Mouse (Mus musculus): Measurements from ENCODE around the gene Kirrel3.

Gene Kirrel3

GRCm38 (mm10) chr9:34518861-34519260, 33.2 kb downstream of the Kirrel3 start:
- no peak for DNase-seq

DNA sequence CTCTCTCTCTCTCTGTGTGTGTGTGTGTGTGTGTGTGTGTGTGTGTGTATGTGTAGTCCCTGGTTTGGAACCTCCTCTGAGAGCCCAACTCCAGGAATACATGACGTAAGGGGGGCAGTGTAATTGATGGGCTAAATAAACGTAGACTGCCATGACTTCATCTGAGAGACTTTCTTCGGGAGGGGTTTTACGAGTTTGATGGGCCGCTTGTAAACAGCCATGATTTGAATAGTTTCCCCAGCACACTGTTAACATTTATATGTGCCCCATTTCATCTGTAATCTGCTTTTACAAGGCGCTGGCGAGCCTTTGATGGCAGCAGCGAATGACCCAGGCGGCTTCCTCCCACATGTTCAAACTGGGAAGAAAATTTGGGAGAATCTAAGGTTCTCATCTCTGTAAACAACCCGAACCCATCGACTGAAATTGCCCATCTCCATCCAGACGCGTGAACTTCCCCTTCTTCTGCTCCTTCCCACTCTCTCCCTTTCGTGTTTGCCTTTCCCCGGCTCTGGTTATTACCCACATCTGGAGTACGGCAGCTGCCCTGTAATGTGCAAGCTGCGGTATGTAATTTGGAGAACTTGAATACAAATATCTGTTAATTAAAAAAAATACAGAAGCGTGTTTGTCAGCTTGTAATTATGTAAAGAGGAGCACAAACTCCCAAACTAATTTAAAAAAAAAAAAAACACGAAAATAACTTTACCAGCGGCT, 34.7 kb downstream of the Kirrel3 start:
- no peak for DNase-seq

DNA sequence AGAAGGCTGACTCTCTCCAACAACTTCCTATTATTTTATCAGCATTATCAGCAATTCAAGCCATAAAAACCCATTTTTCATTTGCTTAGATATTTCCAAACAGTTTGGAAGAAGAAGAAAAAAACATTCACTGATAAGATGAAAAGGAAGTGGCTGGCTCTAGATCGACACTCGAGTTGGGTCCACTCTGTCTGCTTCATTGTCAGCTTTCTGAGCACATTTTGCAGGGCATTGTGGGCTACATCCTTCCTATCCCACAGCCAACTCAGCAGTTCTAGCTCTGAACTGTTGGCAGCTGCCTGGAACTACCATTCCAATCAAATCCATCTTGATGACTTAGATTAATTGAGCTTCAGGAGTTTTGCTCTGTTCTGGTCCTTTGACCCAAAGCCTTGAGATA, 40.0 kb downstream of the Kirrel3 start:
- DNase-seq, result no peak

DNA sequence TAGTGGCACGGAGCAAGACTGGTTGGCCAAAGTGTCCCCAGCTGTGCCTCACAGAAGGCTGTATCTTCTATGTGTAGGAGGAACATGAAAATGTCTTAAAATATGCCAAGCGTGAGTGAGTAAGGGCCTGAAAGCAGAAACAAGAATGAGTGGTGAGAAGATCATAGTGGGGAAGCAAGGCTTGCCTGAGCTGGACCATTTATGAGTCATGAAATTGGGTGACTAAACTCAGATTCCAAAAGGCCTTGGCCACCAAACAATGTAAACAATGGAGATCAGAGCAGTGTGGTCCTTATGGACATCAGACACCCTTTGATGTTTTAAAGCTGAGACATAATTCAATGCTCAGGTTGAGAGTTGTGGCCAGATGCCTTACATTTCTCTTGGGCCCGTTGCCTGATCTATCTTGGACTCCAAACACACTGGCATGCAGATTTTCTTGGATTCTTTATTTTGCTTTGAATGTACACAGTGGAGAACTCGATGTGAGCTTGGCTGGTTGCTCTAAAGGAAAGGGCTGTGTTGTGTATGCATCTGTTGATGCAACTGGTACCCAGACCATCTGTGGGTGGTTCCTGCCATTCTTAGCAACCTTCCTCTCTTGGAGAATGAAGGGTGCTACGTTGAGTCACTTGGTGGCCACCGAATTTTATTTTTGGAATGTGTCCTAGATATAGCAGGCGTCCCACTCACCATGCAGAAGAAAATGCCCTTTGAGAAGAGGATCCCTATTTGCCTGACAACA, 53.1 kb downstream of the Kirrel3 start:
- DNase-seq, result no peak

DNA sequence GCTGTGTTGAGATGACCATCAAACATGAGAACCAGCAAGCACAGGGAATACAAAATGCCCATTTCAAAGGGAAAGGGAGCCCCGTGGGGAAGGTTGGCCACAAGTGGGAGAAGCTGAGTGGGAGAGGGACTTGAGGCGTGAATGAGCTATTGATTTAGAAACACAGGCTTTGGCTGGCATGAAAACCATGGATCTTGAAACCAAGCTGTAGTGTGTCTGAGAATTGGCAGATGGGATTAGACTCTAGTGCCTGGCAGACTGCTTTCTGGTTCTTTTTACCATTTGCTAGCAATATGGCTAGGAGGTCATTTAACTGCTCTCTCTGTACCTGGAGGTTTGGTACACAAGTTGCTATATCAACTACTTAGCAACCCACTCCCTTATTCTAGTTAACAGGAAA, 56.2 kb downstream of the Kirrel3 start:
- no peak for DNase-seq

- DNase-seq, result no peak
These were observed 70.0 kb downstream of the Kirrel3 start for GRCm38 (mm10) chr9:34555699-34556098.

DNA sequence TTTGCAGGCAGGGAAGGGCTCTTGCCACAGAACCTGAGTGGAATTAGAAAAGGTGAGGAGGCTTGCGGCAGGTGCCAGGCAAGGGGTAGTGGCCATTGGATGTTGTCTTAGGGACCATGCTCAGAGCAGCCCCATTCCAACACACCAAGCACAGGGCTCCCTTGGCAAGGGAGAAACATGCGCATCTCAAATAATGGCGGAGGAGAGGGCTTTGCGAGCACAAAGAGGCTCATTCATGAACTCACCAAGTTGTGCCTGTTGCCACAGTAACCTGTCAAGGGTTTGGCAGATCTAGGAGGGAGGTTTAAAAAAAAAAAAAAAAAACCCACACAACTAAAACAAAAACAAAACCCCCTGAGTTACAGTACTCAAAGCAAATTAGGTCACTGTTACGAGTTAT, 72.2 kb downstream of the Kirrel3 start:
- DNase-seq, result no peak

DNA sequence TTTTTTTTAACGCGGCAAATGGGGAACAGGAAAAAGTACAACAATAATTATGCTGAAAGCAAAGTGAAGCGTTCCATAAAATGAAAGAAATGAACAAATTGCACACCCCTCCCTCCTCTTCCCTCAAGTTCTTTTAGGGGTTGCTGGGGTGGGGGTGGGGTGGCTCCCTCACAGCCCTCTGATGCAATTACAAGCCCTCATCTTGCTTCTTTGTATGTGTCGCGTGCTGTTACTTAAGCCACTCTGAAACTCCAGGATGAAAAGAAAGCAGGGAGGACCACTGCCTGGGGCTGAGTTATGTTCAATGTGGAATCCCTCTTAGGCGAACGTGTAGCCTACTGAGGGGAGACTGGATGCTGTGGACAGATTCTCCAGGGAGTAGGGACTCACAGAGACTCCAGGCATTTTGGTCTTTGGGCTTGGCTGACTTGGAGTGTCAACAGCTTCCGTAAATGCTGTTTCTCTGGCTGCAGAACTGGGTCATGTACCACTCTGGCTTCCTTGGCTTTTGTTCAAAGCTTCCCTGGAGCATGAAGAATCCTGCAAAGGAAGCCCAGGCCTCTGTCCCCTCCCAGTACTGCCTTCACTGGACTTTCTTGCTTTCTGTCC, 72.7 kb downstream of the Kirrel3 start:
- no peak for DNase-seq

- no peak for DNase-seq
These were observed 73.4 kb downstream of the Kirrel3 start for GRCm38 (mm10) chr9:34559102-34559501.

GRCm38 (mm10) chr9:34561281-34561680, 75.6 kb downstream of the Kirrel3 start:
- DNase-seq, result no peak

DNA sequence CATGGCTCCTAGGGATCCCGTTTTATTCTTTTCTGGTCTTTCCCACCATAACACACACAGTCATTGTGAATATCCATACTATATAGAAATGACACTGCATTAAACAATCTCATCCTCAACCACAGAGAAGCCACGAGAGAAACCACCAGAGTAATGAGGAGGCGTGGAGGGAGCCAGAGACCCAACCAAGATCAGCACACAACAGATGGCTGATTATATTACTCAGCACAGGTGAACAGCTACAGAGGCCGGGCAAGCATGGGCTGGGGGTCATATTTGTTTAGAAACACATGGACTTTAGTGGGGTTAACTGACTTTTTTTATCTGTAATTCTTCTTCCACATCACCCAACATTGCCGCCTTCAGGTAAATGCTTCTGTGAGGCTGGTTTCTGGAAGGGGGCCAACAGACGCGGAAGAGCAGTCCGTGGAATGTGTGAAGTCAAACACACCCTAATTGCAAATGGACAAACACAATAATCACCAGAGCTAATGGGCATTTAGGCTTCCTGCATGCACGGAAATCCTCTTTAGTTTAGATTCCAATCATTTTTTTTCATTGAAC, 76.8 kb downstream of the Kirrel3 start:
- DNase-seq, result no peak

- DNase-seq, result no peak
These were observed 88.2 kb downstream of the Kirrel3 start for GRCm38 (mm10) chr9:34573906-34574305.

DNA sequence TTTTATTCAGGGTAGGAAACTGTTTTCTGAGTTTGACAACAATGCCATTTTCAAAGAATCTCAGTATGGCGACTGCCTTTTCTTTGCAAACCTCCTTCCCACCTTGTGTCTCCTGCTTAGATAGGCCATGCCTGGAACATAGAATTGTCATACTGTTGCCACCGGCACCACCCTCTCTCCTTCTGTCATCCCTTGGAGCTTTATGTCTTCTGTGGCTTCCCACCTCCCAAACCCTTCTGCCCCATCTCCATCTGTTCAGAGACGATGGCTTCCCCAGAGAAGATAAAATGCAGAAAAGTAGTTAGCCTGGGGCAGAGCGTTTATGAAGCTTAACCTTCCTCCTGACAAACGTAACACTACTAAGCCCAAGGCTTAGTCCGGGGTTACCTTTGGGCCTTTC, 88.9 kb downstream of the Kirrel3 start:
- no peak for DNase-seq

GRCm38 (mm10) chr9:34579174-34579573, 93.5 kb downstream of the Kirrel3 start:
- DNase-seq, result no peak

DNA sequence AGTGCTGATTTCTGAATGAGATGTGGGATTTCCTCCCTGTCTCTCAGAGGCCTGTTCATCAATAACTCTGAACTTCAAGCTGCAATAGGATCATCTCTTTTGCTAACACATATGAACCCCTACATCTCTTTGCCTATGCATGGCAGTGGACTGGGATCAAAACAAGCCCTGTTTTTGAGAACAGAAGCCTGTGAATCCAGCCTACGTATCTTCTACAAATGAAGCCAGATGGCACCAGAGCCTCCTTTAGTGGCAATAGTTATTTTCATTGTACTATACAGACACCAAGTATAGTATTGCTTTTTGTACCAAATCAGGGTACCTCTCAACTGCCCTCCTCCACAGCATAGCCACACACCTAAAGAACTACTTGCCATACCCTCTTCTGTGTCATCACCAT, 94.4 kb downstream of the Kirrel3 start:
- no peak for DNase-seq

GRCm38 (mm10) chr9:34582496-34582895, 96.8 kb downstream of the Kirrel3 start:
- DNase-seq, result no peak

DNA sequence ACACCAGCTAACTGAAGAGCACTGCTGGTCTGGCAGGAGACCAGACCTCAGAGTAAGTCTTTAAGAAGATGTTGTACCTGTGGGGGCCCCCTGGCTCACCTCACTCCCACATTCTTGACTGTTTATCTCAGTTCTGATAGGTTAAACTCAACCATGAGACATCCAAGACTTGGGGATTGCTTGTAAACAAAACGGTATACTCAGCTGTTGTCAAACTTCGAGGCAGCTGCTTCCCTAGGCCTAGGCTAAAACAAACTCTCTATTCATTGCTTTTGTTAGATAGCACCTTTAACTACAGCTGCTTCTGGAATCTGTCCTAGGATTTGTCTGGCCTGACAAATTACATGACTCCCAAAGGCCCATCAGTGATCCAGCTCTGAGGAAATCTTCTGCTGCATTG, 99.8 kb downstream of the Kirrel3 start:
- no peak for DNase-seq

- no peak for DNase-seq
These were observed 100.4 kb downstream of the Kirrel3 start for GRCm38 (mm10) chr9:34586080-34586479.

DNA sequence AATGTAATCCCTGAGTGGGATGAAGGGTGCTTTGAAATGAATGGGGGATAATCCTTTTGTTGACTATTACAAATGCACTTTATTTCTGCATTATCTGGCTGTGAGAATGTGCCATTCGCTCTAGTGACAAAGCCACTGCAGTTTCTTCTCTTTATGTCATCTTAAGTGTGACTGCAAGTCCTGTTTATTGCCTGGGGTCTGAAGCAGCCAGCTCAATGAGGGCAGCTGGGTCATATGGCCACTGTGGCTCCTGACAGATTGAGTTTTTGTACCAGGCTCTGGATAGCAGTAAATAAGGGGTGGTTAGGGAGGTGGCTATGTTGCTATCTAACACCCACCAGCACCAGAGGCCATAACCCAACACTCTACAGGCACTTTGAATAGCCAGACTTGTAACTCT, 104.1 kb downstream of the Kirrel3 start:
- DNase-seq, result no peak

GRCm38 (mm10) chr9:34592073-34592610, 106.4 kb downstream of the Kirrel3 start:
- no peak for DNase-seq

DNA sequence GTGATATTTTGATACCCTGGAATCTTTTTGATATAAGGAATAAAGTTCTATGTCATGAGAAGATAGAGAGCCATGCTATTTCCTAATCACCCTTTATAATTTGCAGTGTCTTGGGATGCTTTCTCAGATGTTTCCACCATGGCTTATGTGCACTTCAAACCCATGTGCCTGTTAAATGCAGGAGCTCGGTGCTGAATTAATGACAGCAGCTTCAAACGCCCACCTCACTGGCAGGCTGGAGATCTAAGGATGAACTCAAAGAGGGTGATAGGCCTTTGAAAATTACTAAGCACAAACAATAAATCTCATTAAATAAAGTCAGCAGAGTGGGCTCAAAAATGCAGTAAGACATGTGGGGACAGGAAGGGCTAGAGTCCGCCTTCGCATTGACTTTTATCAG, 108.2 kb downstream of the Kirrel3 start:
- no peak for DNase-seq

GRCm38 (mm10) chr9:34600326-34600725, 114.6 kb downstream of the Kirrel3 start:
- DNase-seq, result no peak

DNA sequence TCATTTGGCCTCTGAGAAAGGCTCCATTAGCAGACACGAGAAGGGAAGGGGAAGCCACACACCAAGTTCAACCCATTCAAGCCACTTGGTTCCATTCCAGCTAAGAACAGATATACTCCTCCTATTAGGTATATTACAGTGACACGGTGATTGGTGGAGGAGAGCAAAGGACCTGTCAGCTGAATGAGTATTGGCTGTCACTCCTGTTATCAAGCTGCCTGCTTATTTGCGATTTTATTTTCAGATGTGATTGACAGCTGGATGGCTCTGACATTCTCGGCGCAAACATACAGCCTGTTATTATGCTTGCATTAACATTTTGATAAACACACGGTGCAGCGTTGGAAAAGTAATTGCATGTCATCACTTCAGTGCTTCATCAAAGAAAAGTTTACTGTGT, 118.1 kb downstream of the Kirrel3 start:
- DNase-seq, result no peak

- DNase-seq, result no peak
These were observed 119.2 kb downstream of the Kirrel3 start for GRCm38 (mm10) chr9:34604931-34605330.

Measured in thymus, postnatal 14 days (tissue).